Mouse (Mus musculus): ENCODE results near the gene Gm44596. TPM values are rescaled to one million over a fixed set of nuclear protein-coding genes. Genes with fewer than 3 reads are reported as not detected.

The Gm44596 gene
- total and polyA plus RNA-seq, 2 experiments from 2014 or later = not detected

DNA sequence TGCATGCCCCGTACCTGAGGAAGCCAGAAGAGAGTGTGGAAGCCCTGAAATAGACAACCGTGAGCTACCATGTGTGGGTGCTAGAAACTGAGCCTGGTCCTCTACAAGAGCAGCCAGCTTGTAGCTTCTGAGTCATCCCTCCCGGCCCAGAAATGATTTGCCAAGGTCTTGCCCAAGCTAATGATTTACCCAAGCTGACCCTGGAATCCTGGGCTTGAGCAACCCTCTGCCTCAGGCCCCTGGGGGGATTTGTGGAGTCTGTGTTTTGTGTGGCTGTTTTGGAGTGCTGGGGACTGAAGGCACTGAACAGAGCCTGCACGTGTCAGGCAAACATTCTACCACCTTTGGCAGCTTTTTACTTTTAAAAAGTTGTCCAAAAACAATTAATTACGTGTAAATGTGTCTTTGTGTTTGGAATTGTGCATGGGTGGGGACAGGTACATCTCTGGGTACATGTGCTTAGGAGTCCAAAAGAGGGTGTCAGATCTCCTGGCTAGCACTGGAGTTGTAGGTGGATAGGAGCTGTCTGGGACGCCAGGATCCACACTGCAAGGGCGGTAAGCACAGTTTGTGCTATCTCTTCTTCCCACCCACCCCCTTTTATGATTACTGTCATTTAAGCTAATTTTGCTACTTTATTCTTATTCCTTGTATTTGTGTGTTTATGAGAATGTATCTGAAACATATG lies 22.4 kb downstream of the Gm44596 start:
- 80% methylated on average over 7 of the region's 7 CpGs for WGBS
- no peaks in the 10 kb centered on the region for H3K27me3 ChIP-seq (ENCODE audit: insufficient read depth, low read length)
- ATAC-seq (no peak), DNase-seq (no peak)
- H3K9ac ChIP-seq = no peak overlapping the region
- no peaks in the 10 kb centered on the region for H3K9me3 ChIP-seq (ENCODE audit: low read length)
- H3K36me3 ChIP-seq (ENCODE audit: insufficient read depth) = no peaks in the 10 kb centered on the region
- H3K4me3 ChIP-seq (ENCODE audit: low read depth, low read length) = no peak overlapping the region
- no peak for TF ChIP-seq CTCF (IDR thresholded peaks at IDR 0.05; ENCODE audit: low read depth)
- no peak overlapping the region for H3K4me2 ChIP-seq (ENCODE audit: low read depth)
- no peak overlapping the region for H3K27ac ChIP-seq (ENCODE audit: low read depth, low read length)
- 0 out of 2 replicates have a peak, but pooled peaks cover 5% of the 10 kb centered on the region for H3K4me1 ChIP-seq (ENCODE audit: insufficient read depth)

DNA sequence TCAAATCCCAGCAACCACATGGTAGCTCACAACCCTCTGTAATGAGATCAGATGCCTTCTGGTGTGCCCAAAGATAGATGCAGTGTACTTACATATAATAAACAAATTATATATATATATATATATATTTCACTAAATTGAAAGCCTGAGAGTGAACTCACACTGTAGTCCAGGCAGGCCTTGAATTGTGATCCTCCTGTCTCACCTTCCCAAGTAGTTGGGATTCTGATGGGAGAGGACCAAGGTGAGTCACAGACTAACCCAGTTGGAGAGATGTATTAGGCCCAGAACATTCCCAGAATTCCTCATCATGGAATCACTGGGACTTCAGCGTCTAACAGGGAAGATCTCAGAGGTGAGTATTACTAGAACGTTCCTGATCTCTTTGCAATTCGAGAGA lies 23.7 kb downstream of the Gm44596 start, which contains the start of gene Nrip2:
TSS of gene Nrip2 (plus strand) at position 301 of the 400 bp plus-strand sequence.
- WGBS = 82% methylated on average over 3 of the region's 3 CpGs
- ATAC-seq = no peak
- no peak for TF ChIP-seq CTCF (IDR thresholded peaks at IDR 0.05; ENCODE audit: low read depth)

DNA sequence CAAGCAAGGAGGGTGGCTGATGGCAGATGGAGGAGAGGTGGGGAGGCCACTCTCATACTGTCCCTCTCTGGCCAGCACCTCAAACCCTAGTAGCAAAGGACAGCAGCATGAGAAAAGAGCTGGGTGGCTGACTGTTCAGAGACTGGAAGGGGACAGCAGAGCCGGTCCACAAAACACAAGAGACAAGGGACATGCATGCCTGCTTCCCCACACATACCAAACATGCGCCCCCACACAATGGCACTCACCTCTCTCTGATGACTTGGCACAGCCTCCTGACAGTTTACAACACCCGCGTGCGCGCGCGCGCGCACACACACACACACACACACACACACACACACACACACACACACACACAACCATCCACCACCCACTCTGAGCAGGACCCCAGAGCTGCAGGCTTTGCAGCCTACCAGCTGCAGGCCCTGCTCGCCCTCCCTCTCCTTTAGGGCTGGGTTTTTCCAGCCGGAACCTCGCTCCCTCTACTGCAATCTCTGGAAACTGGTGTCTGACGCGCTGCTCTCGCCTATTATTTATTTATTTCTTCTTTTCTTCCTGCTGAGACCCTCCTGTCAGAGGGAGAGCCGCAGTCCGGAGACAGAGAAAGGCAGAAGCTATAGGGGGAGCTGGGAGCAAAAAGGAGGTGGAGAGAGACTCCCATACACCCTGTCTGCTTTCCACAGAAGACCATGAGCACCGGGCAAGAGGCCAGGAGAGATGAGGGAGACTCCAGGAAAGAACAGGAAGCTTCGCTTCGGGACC lies 24.3 kb downstream of the Gm44596 start:
- H3K9ac ChIP-seq = peak overlapping the region; percentile 46
- H3K4me2 ChIP-seq (ENCODE audit: low read depth) = peak overlapping the region; percentile 49
- H3K9me3 ChIP-seq (ENCODE audit: low read length) = no peaks in the 10 kb centered on the region
- 0 out of 2 replicates have a peak, but pooled peaks cover 5% of the 10 kb centered on the region for H3K4me1 ChIP-seq (ENCODE audit: insufficient read depth)
- no peaks in the 10 kb centered on the region for H3K36me3 ChIP-seq (ENCODE audit: insufficient read depth)
- no peaks in the 10 kb centered on the region for H3K27me3 ChIP-seq (ENCODE audit: insufficient read depth, low read length)
- no peak; the same call in 1 of the 2 replicates for TF ChIP-seq CTCF (IDR thresholded peaks at IDR 0.05; ENCODE audit: low read depth)
- peak; percentile 96 for ATAC-seq
- peak overlapping the region; percentile 29 for H3K4me3 ChIP-seq (ENCODE audit: low read depth, low read length)
- 36% methylated on average over 21 of the region's 21 CpGs for WGBS
- H3K27ac ChIP-seq (ENCODE audit: low read depth, low read length) = peak overlapping the region; percentile 48
- peak; percentile 77 for DNase-seq

More for the DNA sequence above, 23.7 kb downstream of the Gm44596 start, which contains the start of gene Nrip2:
- H3K9ac ChIP-seq = peak within 1 kb of the TSS; percentile 46
- peak within 1 kb of the TSS; percentile 48 for H3K27ac ChIP-seq (ENCODE audit: low read depth, low read length)
- H3K9me3 ChIP-seq (ENCODE audit: low read length) = no peaks in the 10 kb centered on the region
- H3K36me3 ChIP-seq (ENCODE audit: insufficient read depth) = no peaks in the 10 kb centered on the region
- DNase-seq = no peak
- peak within 1 kb of the TSS; percentile 29 for H3K4me3 ChIP-seq (ENCODE audit: low read depth, low read length)
- H3K4me1 ChIP-seq (ENCODE audit: insufficient read depth) = 0 out of 2 replicates have a peak, but pooled peaks cover 5% of the 10 kb centered on the region
- H3K27me3 ChIP-seq (ENCODE audit: insufficient read depth, low read length) = no peaks in the 10 kb centered on the region
- peak within 1 kb of the TSS; percentile 49 for H3K4me2 ChIP-seq (ENCODE audit: low read depth)

DNA sequence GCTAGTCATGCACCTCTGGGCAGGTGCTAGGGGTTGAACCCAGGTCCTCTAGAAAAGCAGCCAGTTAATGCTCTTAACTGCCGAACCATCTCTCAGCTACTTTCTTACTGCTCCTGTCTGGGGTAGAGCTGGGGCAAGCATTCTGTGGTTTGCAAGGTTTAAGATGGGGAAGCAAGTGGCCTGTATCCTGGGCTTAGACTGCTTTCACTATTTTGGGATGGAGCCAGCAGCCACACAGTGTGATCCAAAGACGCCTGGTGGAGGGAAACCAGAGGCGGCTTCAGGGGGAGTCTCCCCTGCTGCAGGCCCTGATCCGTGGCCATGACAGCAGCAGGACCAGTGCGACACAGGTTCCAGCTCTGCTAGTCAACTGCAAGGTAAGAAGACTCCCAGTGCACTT lies 29.4 kb downstream of the Gm44596 start:
- TF ChIP-seq CTCF (IDR thresholded peaks at IDR 0.05; ENCODE audit: low read depth) = no peak
- ATAC-seq (peak; percentile 16; the same call in 1 of the 2 replicates), DNase-seq (no peak)
- Histone ChIP-seq H3K9me3 (ENCODE audit: low read length) (no peaks in the 10 kb centered on the region), H3K9ac (no peak overlapping the region), H3K4me1 (ENCODE audit: insufficient read depth) (0 out of 2 replicates have a peak, but pooled peaks cover 5% of the 10 kb centered on the region), H3K4me3 (ENCODE audit: low read depth, low read length) (no peak overlapping the region), H3K27ac (ENCODE audit: low read depth, low read length) (no peak overlapping the region), H3K27me3 (ENCODE audit: insufficient read depth, low read length) (no peaks in the 10 kb centered on the region), H3K4me2 (ENCODE audit: low read depth) (no peak overlapping the region), H3K36me3 (ENCODE audit: insufficient read depth) (peaks cover 28% of the 10 kb centered on the region)
- WGBS = 45% methylated on average over 5 of the region's 5 CpGs

DNA sequence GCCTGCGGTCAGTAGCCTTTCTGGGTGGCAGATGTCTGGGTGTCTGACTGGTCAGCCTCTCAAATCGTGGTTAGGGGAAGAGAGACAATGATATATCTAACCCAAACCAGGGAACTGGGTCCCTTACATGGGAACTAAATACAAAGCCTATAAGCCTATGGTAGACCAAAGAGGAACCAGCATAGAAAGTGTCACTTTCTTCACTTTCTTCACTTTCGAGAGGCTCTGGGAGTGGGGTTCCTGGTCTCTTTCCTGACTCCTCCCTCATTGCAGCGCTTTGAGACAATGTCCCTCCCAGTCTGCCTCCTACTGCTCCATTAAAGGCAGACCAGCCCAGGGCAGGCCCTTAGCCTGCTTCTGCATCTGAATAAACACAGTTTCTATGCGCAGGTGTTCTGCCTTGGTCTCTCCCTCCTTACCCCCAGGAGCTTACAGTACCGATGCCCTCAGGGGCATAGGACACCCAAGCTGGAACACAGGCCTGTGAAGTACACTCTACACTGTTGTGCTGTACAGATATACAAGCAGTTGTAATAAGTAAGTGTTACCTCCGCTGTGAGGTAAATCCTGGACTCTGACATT lies 33.3 kb downstream of the Gm44596 start:
- Histone ChIP-seq H3K36me3 (ENCODE audit: insufficient read depth) (peaks cover 53% of the 10 kb centered on the region), H3K4me1 (ENCODE audit: insufficient read depth) (no peaks in the 10 kb centered on the region), H3K4me3 (ENCODE audit: low read depth, low read length) (no peak overlapping the region), H3K9ac (no peak overlapping the region), H3K9me3 (ENCODE audit: low read length) (no peaks in the 10 kb centered on the region), H3K4me2 (ENCODE audit: low read depth) (no peak overlapping the region), H3K27me3 (ENCODE audit: insufficient read depth, low read length) (no peaks in the 10 kb centered on the region), H3K27ac (ENCODE audit: low read depth, low read length) (no peak overlapping the region)
- 91% methylated on average over 7 of the region's 7 CpGs for WGBS
- ATAC-seq (no peak), DNase-seq (no peak)
- no peak for TF ChIP-seq CTCF (IDR thresholded peaks at IDR 0.05; ENCODE audit: low read depth)

DNA sequence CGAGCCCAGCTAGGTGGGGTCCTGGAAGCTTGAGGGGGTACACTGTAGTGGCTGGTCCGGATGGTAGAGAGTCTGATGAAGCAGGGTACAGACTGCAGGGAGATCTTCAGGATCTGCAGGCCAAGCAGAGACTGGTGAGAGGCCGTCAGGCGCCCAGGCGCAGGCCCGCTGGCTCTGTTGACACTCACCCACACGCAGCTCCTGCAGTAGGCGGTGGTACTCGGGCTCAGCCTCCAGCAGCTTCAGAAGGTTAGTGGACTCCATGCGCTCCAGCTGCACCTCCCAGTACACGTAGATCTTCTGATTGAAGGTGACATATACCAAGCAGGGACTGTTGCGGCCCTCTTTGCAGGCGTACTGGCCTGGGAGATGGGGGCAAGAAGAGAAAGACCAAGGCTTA lies 35.0 kb downstream of the Gm44596 start:
- DNase-seq (no peak), ATAC-seq (no peak)
- Histone ChIP-seq H3K27ac (ENCODE audit: low read depth, low read length) (no peak overlapping the region), H3K4me2 (ENCODE audit: low read depth) (no peak overlapping the region), H3K9me3 (ENCODE audit: low read length) (no peaks in the 10 kb centered on the region), H3K4me1 (ENCODE audit: insufficient read depth) (no peaks in the 10 kb centered on the region), H3K9ac (no peak overlapping the region), H3K4me3 (ENCODE audit: low read depth, low read length) (no peak overlapping the region), H3K36me3 (ENCODE audit: insufficient read depth) (peaks cover 49% of the 10 kb centered on the region), H3K27me3 (ENCODE audit: insufficient read depth, low read length) (no peaks in the 10 kb centered on the region)
- TF ChIP-seq CTCF (IDR thresholded peaks at IDR 0.05; ENCODE audit: low read depth) = no peak
- 95% methylated on average over 13 of the region's 13 CpGs for WGBS

All from forebrain, postnatal 0 days (tissue).